Mouse (Mus musculus) brain, embryonic 18.5 days (tissue): ENCODE results near the gene Fto.

ENCODE experiments used
- DNase-seq: peaks from one replicate; pipeline ENCODE4 v3.0.0-alpha.2; 2012; ENCODE audit warnings: low read depth, low spot score

Gene Fto

DNA sequence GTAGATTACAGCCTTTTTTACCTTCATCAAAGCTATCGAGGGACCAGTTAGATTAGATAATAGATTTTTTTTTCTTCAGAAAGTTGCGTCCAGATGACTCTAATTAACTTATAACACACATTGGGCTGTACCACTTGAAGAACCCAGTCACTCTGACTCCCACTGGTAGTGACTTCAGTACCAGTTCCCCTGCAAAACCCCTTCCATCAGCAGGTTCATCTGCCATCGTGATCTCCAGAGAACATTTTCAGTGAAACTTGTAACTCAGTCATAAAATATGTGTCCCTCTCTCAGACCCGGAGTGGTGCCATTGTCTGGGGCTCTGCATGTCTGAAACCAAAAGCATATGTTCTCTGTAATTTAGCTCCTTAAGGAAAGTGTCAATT is 211.5 kb downstream of the Fto start:
- no peak for DNase-seq

DNA sequence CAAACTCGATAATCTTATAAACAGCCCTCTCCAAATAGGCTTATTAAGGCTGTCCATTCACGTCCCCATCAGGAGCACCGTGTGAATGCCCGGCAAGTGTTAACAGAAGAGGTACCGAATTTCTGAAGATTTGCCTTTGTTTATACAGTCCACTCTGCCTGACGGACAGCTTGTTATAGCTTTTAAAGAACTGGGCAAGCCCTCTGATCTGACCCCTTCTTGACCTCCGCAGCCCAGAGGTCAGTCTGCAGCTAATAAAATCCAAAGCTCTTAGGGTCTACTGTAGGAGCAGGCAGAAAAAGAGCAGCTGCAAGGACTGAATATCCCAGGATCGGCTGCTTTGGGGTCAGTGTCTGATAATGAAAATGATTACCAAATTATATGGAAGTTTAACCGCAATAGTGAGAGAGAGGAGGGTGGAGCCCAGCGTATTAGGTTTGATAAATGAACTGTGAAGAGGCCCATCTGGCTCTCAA is 212.1 kb downstream of the Fto start:
- no peak for DNase-seq

GRCm38 (mm10) chr8:91528967-91529366 is 215.6 kb downstream of the Fto start:
- no peak for DNase-seq

DNA sequence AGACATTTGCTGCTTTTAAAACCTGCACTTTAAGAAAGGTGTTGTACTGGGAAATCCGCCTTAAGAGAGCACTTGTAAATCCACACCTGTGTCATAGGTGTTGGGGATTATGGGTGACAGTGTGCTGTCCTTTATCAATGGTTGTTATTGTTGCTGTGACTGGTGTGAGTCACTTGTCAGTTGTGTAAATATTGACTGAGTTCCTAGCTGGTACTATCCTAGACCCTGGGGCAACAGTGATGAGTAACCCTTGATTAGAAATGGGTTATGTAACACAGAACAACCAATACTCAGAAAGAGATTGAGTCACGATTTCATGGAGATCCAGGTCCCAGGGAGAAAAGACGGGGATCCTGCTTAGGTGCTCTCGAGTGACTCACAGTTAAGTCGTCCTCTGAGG is 216.4 kb downstream of the Fto start:
- no peak for DNase-seq

DNA sequence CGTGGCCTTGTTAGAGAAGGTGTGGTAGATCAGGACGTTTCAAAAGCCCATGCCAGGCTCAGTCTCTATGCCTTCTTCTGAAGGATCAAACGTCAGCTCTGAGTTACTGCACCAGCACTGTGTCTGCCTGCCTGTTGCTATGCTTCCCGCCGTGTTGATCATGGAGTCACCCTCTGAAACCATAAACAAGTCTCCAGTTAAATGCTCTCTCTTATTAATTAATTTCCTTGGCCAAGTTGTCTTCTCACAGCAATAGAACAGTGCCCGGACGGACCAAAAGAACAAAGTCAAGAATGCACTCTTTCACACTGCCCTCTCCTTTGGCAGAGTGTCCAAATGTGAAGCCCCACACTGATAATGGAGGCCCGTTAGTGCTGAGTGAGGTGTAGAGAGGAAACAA is 217.3 kb downstream of the Fto start:
- DNase-seq: no peak

DNA sequence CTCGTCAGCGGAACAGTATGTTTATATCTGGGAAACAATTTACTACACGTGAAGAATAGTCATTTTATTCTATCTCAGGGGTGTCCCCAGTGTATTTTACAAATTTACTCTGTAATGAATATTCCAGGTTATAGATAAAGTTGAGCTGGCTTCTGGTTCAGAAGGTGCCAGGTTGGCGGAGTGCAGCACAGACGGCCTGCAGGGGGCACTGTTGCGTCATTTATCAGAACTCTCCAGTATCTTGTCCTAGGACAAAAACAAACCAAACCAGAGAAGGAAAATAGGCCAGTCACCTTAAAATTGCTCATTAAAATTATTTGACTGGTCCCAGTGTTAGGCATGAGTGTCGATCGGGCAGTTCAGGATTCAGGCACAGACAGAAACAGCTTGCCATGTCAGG is 218.6 kb downstream of the Fto start:
- DNase-seq: no peak

DNA sequence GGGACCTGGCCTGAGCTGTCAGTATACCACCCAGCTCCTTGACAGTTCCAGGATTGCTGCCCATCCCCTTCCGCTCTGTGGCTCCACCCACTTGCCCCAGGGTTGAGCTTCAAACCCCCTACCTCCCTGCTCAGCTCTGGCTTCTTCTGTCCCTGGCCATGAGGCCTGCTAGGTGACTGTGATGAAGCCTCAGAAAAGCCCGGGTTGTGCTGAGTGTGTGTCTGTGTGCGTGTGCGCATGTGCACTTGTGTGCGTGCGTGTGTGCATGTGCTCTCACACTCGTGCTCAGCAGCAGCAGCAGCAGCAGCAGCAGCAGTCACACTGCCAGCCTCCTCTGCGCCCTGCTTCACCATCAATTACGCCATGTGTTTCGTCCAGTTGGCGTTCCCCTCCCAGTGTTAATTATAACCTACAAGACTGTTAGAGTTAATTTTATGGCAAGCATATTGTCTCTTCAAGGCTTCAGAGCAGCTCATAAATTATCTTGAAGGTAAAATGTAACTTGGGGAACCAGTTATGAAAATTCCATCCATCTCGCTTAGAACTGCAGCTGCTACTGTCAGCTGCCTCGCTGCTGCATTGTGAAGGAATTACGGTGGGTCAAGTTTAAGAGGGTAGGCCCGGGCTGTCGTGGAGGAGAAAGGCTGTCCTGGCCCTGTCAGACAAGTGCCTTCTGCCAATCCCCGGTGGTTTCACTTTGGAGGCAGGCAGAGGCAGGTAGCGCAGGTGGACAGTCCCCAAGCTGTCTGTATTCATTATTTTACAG is 219.5 kb downstream of the Fto start:
- no peak for DNase-seq

DNA sequence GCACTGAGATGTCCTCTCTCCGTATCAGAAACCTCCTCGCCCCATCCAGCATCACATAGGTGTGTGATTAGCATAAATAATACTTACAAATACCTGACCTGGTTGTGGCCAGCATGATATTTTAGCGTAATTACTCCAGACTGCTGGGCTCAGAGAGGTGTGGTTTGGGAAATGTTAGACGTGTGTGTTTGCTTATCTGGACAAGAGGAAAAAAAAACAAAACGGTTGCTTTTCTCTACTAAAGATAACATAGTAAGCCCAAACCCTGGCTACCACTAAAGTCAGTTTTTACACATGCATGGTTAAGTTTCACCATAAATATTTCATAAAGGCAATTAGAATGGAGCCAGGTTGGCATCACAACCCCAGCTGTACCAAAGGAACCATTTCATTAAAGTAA is 221.4 kb downstream of the Fto start:
- DNase-seq: no peak

DNA sequence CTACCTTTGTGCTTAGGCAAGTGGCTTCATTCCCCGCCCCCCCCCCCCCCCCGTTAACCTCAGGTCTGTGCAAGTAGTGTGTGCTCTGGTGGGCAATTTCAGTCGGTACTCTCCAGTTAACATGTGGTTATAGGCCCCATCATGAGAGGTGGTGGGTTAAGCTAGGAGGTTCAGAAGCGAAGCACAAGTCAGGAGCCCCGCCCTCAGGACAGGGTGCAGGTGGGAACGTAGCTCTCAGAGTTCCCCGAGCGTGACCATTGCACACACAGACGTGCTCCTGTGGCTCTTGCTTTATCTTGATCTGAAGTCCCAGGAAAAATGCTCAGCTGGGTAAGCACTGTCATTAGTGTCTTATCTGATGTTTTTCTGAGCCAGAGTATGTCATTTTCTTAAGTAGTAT is 224.8 kb downstream of the Fto start:
- DNase-seq: no peak

- no peak for DNase-seq
Observed at GRCm38 (mm10) chr8:91538892-91539291, 225.6 kb downstream of the Fto start.

DNA sequence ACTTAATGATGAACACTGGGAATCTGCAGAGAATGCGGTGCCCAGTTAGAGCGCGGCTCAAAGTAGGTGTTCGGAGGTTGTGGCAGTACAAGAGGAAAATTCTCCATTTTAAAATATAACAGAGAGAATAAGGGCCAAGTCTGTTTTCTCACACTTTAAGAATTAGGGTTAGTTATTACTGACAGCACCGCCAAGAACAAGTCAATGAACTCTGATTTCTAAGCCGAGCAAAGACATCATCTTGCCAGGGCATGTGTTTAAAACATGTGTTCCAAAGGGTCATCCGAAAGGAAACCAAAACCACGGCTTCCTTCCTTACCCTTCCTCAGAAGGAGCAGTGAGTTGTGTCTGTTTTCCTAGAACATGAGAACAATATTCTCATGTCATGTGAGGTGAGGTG is 226.3 kb downstream of the Fto start:
- no peak for DNase-seq

- no peak for DNase-seq
Observed at GRCm38 (mm10) chr8:91541229-91541628, 227.9 kb downstream of the Fto start.

DNA sequence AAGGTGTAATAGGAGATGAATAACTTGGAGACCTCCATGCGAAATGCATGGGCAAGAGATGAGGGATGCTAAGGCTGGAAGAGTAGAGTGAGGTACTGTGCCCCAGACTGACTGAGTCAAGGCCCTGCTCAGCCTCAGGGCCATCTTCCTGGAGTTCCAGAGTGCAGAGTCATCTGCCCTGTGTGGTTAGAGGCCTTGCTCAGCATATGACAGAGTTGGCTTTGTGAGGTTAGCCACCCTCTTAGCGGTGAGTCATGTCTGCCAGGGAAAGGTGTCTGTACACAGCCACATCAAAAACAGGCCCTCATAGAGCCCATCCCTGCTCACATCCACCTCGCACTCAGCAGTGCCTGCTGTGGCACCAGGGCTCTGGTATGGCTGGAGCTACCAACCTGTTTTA is 232.2 kb downstream of the Fto start:
- DNase-seq: no peak

- DNase-seq: no peak
Observed at GRCm38 (mm10) chr8:91546599-91546998, 233.3 kb downstream of the Fto start.

DNA sequence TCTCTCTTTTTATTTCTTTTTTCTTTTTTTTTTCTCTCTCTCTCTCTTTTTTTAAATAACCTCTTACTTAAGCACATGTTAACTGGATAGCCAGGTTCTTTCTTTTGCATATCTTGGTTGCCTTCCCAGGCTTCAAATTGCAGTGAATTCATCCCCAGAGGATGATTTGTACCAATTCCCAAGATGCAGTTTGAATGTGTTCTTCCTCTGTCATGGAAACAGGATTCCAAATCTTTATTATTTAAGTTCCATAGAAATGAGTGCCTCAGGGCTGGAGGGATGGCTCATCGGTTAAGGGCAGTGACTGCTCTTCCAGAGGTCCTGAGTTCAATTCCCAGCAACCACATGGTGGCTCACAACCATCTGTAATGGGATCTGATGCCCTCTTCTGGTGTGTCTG is 236.8 kb downstream of the Fto start:
- no peak for DNase-seq

DNA sequence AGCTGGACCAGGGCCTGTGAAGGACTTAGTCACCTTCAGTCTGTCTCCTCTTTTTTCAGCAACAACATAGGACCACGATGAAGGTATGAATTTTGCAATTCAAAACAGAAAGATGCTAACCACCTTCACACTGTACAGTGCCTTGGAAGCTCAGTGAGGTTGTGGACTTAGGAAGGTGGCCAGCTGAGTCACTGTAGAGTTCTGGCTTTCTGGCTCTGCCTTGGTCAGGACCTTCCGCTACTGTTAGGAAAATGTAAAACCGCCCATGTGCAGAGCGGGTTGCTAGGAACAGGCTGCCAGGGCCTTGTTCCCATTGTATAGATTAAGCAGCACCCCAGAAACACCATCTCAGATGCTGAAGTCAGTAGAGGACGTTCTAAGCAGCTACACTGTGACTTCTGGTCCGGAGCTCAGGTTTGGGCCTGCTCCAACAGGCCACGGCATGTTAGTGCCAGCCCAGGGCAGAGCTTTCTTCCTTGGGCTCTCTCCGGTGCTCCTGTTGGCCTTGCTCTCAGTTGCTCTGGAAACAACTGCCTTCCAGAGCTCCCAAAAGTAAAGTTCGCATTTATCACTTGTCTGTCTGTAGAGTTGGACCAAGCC is 237.9 kb downstream of the Fto start:
- no peak for DNase-seq

DNA sequence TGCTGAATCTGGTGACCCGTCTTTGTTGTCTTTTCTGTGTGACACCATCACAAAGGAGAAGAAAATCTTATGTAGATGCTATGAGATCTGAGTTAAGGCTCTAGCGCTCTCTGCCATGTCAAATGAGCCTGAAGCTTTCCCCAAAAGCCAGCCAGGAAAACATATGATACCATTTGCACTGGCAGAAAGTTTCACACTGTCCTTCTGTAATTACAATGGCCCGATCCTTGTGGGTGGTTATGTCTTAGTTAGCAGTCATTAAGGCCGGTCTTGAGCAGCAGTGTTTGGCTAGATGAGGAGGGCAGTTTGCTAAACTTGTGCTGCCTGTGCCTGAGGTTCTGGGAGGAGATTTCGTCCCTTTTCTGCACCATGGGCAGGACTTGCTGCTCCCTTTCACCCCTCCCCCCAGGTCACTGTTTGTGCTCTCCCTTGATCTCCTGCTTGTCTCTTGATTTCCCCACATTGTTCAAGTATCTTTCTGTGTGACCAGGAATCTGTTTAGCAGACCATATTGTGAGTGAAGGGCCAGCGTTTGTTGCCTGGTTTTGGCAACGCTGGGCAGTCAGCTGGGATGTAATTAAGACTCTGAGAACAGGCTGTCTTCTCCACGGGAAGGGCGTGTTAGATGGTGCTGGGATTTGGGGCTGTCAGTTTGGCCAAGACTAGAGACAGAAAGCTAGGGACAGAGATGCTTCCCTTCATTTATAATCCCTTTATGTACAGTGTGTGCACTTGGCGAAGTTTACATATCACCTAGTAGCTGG is 238.6 kb downstream of the Fto start:
- peak; percentile 37 for DNase-seq

- DNase-seq: no peak
Observed at GRCm38 (mm10) chr8:91552635-91553034, 239.3 kb downstream of the Fto start.

DNA sequence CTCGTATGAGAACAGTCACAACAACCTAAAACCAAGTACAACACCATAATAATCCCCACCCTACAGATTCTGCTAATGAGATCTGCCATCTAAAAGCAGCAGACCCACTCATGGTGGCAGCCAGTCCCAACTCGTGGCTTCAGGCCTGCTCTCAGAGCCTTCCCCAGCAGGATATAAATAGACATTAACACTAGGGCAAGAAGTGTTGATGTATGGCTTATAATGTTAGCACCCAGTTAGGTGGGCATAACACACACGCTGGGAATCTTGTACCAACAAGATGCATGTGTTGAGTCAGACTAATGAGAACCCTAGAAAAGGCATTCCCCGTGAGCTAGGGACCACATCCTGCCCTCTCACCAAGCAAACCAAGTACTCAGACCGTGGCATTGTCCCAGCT is 240.1 kb downstream of the Fto start:
- no peak for DNase-seq

GRCm38 (mm10) chr8:91557041-91557587 is 243.8 kb downstream of the Fto start:
- no peak for DNase-seq

GRCm38 (mm10) chr8:91558408-91558807 is 245.1 kb downstream of the Fto start:
- DNase-seq: no peak

DNA sequence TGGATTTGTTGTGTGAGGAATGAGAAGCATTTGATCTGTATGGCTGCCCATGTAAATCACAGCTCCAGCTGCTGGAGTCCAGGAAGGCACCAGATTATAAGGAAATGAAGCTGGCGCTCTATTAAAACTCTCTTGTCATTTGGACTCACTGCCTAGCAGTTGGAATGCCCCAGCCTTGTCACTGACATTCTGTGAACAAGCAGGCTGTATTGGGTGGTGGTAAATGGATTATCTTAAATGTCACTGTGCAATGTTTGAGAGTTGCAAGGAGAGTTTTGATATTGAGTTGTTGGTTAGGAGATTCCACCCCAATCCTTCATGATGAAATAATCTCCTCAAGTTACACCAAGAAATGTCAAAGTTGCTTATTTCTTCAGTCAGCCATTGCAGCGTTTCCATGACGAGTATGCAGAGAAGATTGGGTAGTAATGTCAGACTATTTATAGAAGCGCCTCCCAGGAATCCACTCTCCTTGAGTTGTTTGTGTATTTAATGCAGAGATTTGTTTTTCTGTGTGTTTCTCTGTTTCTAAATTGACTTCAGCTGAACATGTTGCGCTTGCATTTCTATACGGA is 246.8 kb downstream of the Fto start:
- no peak for DNase-seq
